Mouse (Mus musculus) heart, adult 2 months (tissue): ENCODE data around the gene Cited2.

Experiments
- CTCF ChIP-seq: fragments of 200-600 bp; IDR thresholded peaks from 2 replicates; pipeline ENCODE4 v1.8.1; 2022; ENCODE audit warnings: antibody characterized with exemption, mild to moderate bottlenecking, moderate library complexity
- POLR2A ChIP-seq: fragments of 200-500 bp; IDR thresholded peaks from 2 replicates; pipeline ENCODE4 v1.6.1; 2011; ENCODE audit warnings: mild to moderate bottlenecking, low read depth, low read length, control low read depth; ENCODE audit not compliant: insufficient read depth

DNA sequence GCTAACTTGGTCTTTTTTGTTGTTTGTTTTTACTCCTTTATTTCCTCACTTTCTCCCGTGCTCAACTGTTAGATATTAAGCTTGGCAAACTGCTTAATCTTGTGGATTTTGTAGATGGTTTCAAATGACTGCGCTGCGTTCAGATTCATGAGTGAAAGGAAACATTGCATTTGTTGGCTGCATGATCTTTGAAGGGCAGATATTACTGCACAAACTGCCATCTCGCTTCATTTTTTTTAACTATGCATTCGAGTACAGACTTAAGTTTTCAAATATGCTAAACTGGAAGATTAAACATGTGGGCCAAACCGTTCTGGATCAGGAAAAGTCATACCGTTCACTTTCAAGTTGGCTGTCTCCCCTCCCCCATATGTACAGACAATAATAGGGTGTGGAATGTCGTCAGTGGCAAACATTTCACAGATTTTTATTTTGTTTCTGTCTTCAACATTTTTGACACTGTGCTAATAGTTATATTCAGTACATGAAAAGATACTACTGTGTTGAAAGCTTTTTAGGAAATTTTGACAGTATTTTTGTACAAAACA, 2.1 kb downstream of the Cited2 start:
- TF ChIP-seq POLR2A, result 0 out of 2 replicates have a peak, but pooled peaks have one; percentile 5
- no peak for TF ChIP-seq CTCF
